Mouse (Mus musculus) liver, adult 2 months (tissue): Measurements from ENCODE around the gene Ppp1r3a. TPM values are rescaled to one million over a fixed set of nuclear protein-coding genes. Genes with fewer than 3 reads are reported as not detected.
"Not testable (repeated sequence)": the region's sequence is repeated elsewhere in the genome, so short reads cannot be mapped to it uniquely, and the experiment has no call there.

Source experiments
- DNase-seq: peaks from one replicate; pipeline ENCODE4 v3.0.0-alpha.2; 2011; ENCODE audit warnings: low read depth, low spot score; ENCODE audit errors: extremely low read depth
- H3K27ac ChIP-seq: fragments of 200-500 bp; replicated peaks from 2 replicates; pipeline ENCODE4 v1.5.1; 2012; ENCODE audit warnings: low read depth, mild to moderate bottlenecking, control low read depth, inconsistent platforms, low read length; ENCODE audit not compliant: insufficient read depth
- H3K27me3 ChIP-seq: fragments of 200-500 bp; 2 replicates; pipeline ENCODE4 v1.6.1; 2012; ENCODE audit warnings: mild to moderate bottlenecking, moderate library complexity, low read length, inconsistent platforms; ENCODE audit not compliant: control insufficient read depth, insufficient read depth
- H3K36me3 ChIP-seq: fragments of 200-500 bp; 2 replicates; pipeline ENCODE4 v1.6.1; 2012; ENCODE audit warnings: low read length, inconsistent platforms; ENCODE audit not compliant: control insufficient read depth, insufficient read depth
- H3K4me1 ChIP-seq: fragments of 200-500 bp; 2 replicates; pipeline ENCODE4 v1.6.1; 2011; ENCODE audit warnings: low read length; ENCODE audit not compliant: control insufficient read depth, insufficient read depth
- H3K4me3 ChIP-seq: fragments of 200-500 bp; 2 replicates; pipeline ENCODE4 v1.5.1; 2011; ENCODE audit warnings: low read depth, mild to moderate bottlenecking, control low read depth, low read length, moderate library complexity; ENCODE audit not compliant: insufficient read depth
- H3K79me2 ChIP-seq: fragments of 200-500 bp; 2 replicates; pipeline ENCODE4 v1.6.1; 2012; ENCODE audit warnings: inconsistent platforms, mild to moderate bottlenecking, low read length, moderate library complexity; ENCODE audit not compliant: control insufficient read depth, insufficient read depth
- H3K9ac ChIP-seq: fragments of 200-500 bp; 2 replicates; pipeline ENCODE4 v1.6.1; 2012; ENCODE audit warnings: low read depth, mild to moderate bottlenecking, control low read depth, inconsistent platforms, low read length
- CTCF ChIP-seq: fragments of 200-500 bp; IDR thresholded peaks from 2 replicates; pipeline ENCODE4 v1.5.1; 2011; ENCODE audit warnings: low read depth, low read length, control low read depth
- POLR2A ChIP-seq: fragments of 200-500 bp; IDR thresholded peaks from 2 replicates; pipeline ENCODE4 v1.6.1; 2011; ENCODE audit warnings: low read length, control low read depth; ENCODE audit not compliant: insufficient read depth; ENCODE audit errors: extremely low read depth
- WGBS: fragments of 180-500 bp; shearing (Covaris S2); methylation state at CpG from one replicate; pipeline ENCODE4 v1.1.7; 2018; 5-methylcytosine and 5-hydroxymethylcytosine counted together
- polyA plus RNA-seq: library from polyadenylated mRNA; depleted of rRNA; stranded (reverse); fragments of >200 nt; gene quantifications from 2 replicates; pipeline ENCODE4 v1.2.3, GENCODE M21; 2012; rRNA removed
- total RNA-seq: library from RNA; depleted of rRNA; stranded (reverse); fragments of >200 nt; gene quantifications from 2 replicates; pipeline ENCODE4 v1.2.3, GENCODE M21; 2014; rRNA removed

Gene Ppp1r3a
- total and polyA plus RNA-seq, 2 experiments, result 0.18 TPM; not detected in 1

- H3K4me3 ChIP-seq, result no peak overlapping the region
- H3K27ac ChIP-seq, result no peak overlapping the region
- H3K79me2 ChIP-seq, result no peaks in the 10 kb centered on the region
- no peaks in the 10 kb centered on the region for H3K4me1 ChIP-seq
- H3K9ac ChIP-seq, result no peak overlapping the region
- no peaks in the 10 kb centered on the region for H3K27me3 ChIP-seq
- no peak for TF ChIP-seq POLR2A
- TF ChIP-seq CTCF, result no peak
- 59% methylated on average over 4 of the region's 4 CpGs for WGBS
- DNase-seq, result no peak
- no peaks in the 10 kb centered on the region for H3K36me3 ChIP-seq
Observed at GRCm38 (mm10) chr6:14715129-14715989, 39.7 kb downstream of the Ppp1r3a start.

- TF ChIP-seq CTCF, result no peak
- TF ChIP-seq POLR2A, result no peak
- Histone ChIP-seq H3K9ac (no peak overlapping the region), H3K4me3 (no peak overlapping the region), H3K27me3 (no peaks in the 10 kb centered on the region), H3K36me3 (no peaks in the 10 kb centered on the region), H3K79me2 (no peaks in the 10 kb centered on the region), H3K27ac (no peak overlapping the region), H3K4me1 (no peaks in the 10 kb centered on the region)
- DNase-seq, result peak; percentile 78
- 11% methylated on average over 2 of the region's 2 CpGs for WGBS
Observed at GRCm38 (mm10) chr6:14712146-14712545, 42.9 kb downstream of the Ppp1r3a start.

GRCm38 (mm10) chr6:14700030-14700429 is 55.0 kb downstream of the Ppp1r3a start:
- Histone ChIP-seq H3K79me2 (no peaks in the 10 kb centered on the region), H3K9ac (no peak overlapping the region), H3K27ac (no peak overlapping the region), H3K36me3 (no peaks in the 10 kb centered on the region), H3K4me3 (no peak overlapping the region), H3K4me1 (no peaks in the 10 kb centered on the region), H3K27me3 (no peaks in the 10 kb centered on the region)
- DNase-seq, result no peak
- TF ChIP-seq CTCF, result no peak
- no peak for TF ChIP-seq POLR2A

GRCm38 (mm10) chr6:14679231-14679887 is 75.7 kb downstream of the Ppp1r3a start:
- not testable (repeated sequence) for H3K9ac ChIP-seq, DNase-seq, H3K27me3 ChIP-seq, H3K4me3 ChIP-seq, H3K4me1 ChIP-seq, H3K36me3 ChIP-seq, H3K27ac ChIP-seq, H3K79me2 ChIP-seq
- WGBS, result 87% methylated on average over 20 of the region's 20 CpGs

- not testable (repeated sequence) for H3K36me3 ChIP-seq, H3K4me3 ChIP-seq, H3K27ac ChIP-seq, H3K27me3 ChIP-seq, DNase-seq, H3K79me2 ChIP-seq, H3K4me1 ChIP-seq, H3K9ac ChIP-seq
- 77% methylated on average over 2 of the region's 2 CpGs for WGBS
Observed at GRCm38 (mm10) chr6:14668966-14669365, 86.1 kb downstream of the Ppp1r3a start.

- H3K4me3 ChIP-seq, H3K4me1 ChIP-seq, H3K9ac ChIP-seq, DNase-seq, H3K79me2 ChIP-seq, H3K36me3 ChIP-seq, H3K27me3 ChIP-seq, H3K27ac ChIP-seq: not testable (repeated sequence)
- 81% methylated on average over 2 of the region's 2 CpGs for WGBS
Observed at GRCm38 (mm10) chr6:14667651-14668050, 87.4 kb downstream of the Ppp1r3a start.

Other genes with a start within 250 kb of the Ppp1r3a start
- 6.5 and 7.8 TPM in 2 replicates for gene Foxp2, start 146.1 kb upstream of the Ppp1r3a start, total RNA-seq
- 1.4 and 1.5 TPM in 2 replicates for gene Foxp2, start 146.1 kb upstream of the Ppp1r3a start, polyA plus RNA-seq